Mouse (Mus musculus) heart, embryonic 11.5 days (tissue): Measurements from ENCODE around the gene Defb28. TPM values are rescaled to one million over a fixed set of nuclear protein-coding genes. Genes with fewer than 3 reads are reported as not detected.

Experiments used
- ATAC-seq: fragments of 200-750 bp; cut with Nextera tagmentation; replicated peaks from 2 replicates; pipeline ENCODE4 v1.8.0; 2017; ENCODE audit warnings: moderate library complexity; ENCODE audit not compliant: insufficient number of reproducible peaks, low FRiP score, low TSS enrichment
- H3K27ac ChIP-seq: fragments of 300-500 bp; sonication (generic); 2 replicates; pipeline ENCODE4 v1.5.1; 2014; ENCODE audit warnings: mild to moderate bottlenecking, low read depth, low read length
- H3K27me3 ChIP-seq: fragments of 300-500 bp; sonication (generic); 2 replicates; pipeline ENCODE4 v1.6.1; 2014; ENCODE audit warnings: mild to moderate bottlenecking, low read length, mixed read lengths; ENCODE audit not compliant: control insufficient read depth, insufficient read depth
- H3K36me3 ChIP-seq: fragments of 300-500 bp; sonication (generic); 2 replicates; pipeline ENCODE4 v1.6.1; 2014; ENCODE audit warnings: mild to moderate bottlenecking, low read length, moderate library complexity, mixed read lengths; ENCODE audit not compliant: control insufficient read depth, insufficient read depth
- H3K4me1 ChIP-seq: fragments of 300-500 bp; sonication (generic); 2 replicates; pipeline ENCODE4 v1.6.1; 2014; ENCODE audit warnings: low read length; ENCODE audit not compliant: control insufficient read depth, insufficient read depth
- H3K4me2 ChIP-seq: fragments of 300-500 bp; sonication (generic); 2 replicates; pipeline ENCODE4 v1.6.1; 2014; ENCODE audit warnings: mild to moderate bottlenecking, moderate library complexity
- H3K4me3 ChIP-seq: fragments of 300-500 bp; sonication (generic); 2 replicates; pipeline ENCODE4 v1.5.1; 2014; ENCODE audit warnings: low read depth, low read length
- H3K9ac ChIP-seq: fragments of 300-500 bp; sonication (generic); 2 replicates; pipeline ENCODE4 v1.6.1; 2014; ENCODE audit warnings: mild to moderate bottlenecking, low read depth, low read length, moderate library complexity
- H3K9me3 ChIP-seq: fragments of 300-500 bp; sonication (generic); replicated peaks from 2 replicates; pipeline ENCODE4 v1.6.1; 2016; ENCODE audit warnings: low read length; ENCODE audit not compliant: control insufficient read depth
- WGBS: fragments of 180-500 bp; shearing (Covaris S2); extraction: QIAGEN DNeasy Blood & Tissue Kit; methylation state at CpG from one replicate; pipeline ENCODE4 v1.1.7; 2014; ENCODE audit not compliant: insufficient replicate concordance; 5-methylcytosine and 5-hydroxymethylcytosine counted together
- polyA plus RNA-seq: library from polyadenylated mRNA; unstranded; fragments of >200 nt; fragmentation: Nextera tagmentation; extraction: Ambion mirVana; gene quantifications from 2 replicates; pipeline ENCODE4 v1.2.1, GENCODE M21; 2014

Gene Defb28
- polyA plus RNA-seq, 1 experiment from 2014 or later = not detected

- Histone ChIP-seq H3K9me3 (no peaks in the 10 kb centered on the region), H3K36me3 (no peaks in the 10 kb centered on the region), H3K4me3 (no peak overlapping the region), H3K27ac (no peak overlapping the region), H3K27me3 (no peaks in the 10 kb centered on the region), H3K4me2 (no peak overlapping the region), H3K9ac (no peak overlapping the region), H3K4me1 (no peaks in the 10 kb centered on the region)
- no peak for ATAC-seq
- WGBS = 75% methylated on average over 6 of the region's 6 CpGs
Measured at GRCm38 (mm10) chr2:152498020-152498419, 20.0 kb upstream of the Defb28 start.

- no peak overlapping the region for H3K9ac ChIP-seq
- H3K27ac ChIP-seq = no peak overlapping the region
- H3K36me3 ChIP-seq = no peaks in the 10 kb centered on the region
- 51% methylated on average over 7 of the region's 7 CpGs for WGBS
- no peaks in the 10 kb centered on the region for H3K27me3 ChIP-seq
- no peak for ATAC-seq
- H3K4me2 ChIP-seq = no peak overlapping the region
- no peaks in the 10 kb centered on the region for H3K4me1 ChIP-seq
- no peaks in the 10 kb centered on the region for H3K9me3 ChIP-seq
- no peak overlapping the region for H3K4me3 ChIP-seq
Measured at GRCm38 (mm10) chr2:152500204-152500862, 17.7 kb upstream of the Defb28 start.

- Histone ChIP-seq H3K9me3 (no peaks in the 10 kb centered on the region), H3K4me2 (no peak overlapping the region), H3K9ac (no peak overlapping the region), H3K36me3 (no peaks in the 10 kb centered on the region), H3K4me1 (no peaks in the 10 kb centered on the region), H3K4me3 (no peak overlapping the region), H3K27me3 (no peaks in the 10 kb centered on the region), H3K27ac (no peak overlapping the region)
- 72% methylated on average over 6 of the region's 6 CpGs for WGBS
- ATAC-seq = no peak
Measured at GRCm38 (mm10) chr2:152500863-152501229, 17.2 kb upstream of the Defb28 start.

- Histone ChIP-seq H3K36me3 (no peaks in the 10 kb centered on the region), H3K9ac (no peak overlapping the region), H3K27me3 (no peaks in the 10 kb centered on the region), H3K27ac (no peak overlapping the region), H3K9me3 (no peaks in the 10 kb centered on the region), H3K4me2 (no peak overlapping the region), H3K4me1 (no peaks in the 10 kb centered on the region), H3K4me3 (no peak overlapping the region)
- 79% methylated on average over 2 of the region's 2 CpGs for WGBS
- no peak for ATAC-seq
Measured at GRCm38 (mm10) chr2:152503950-152504349, 14.1 kb upstream of the Defb28 start.

- ATAC-seq = no peak
- Histone ChIP-seq H3K4me2 (no peak within 1 kb of the TSS), H3K27me3 (no peaks in the 10 kb centered on the region), H3K27ac (no peak within 1 kb of the TSS), H3K9ac (no peak within 1 kb of the TSS), H3K4me3 (no peak within 1 kb of the TSS), H3K36me3 (no peaks in the 10 kb centered on the region), H3K9me3 (no peaks in the 10 kb centered on the region), H3K4me1 (no peaks in the 10 kb centered on the region)
- 90% methylated on average over 1 of the region's 1 CpGs for WGBS
Measured at GRCm38 (mm10) chr2:152511592-152511991, 6.5 kb upstream of the Defb28 start, which contains the start of gene Defb26. TSS of gene Defb26 (minus strand) at chr2:152511692.

- H3K27me3 ChIP-seq = no peaks in the 10 kb centered on the region
- no peaks in the 10 kb centered on the region for H3K4me1 ChIP-seq
- no peak overlapping the region for H3K4me2 ChIP-seq
- no peak for ATAC-seq
- H3K9me3 ChIP-seq = no peaks in the 10 kb centered on the region
- no peak overlapping the region for H3K27ac ChIP-seq
- no peak overlapping the region for H3K4me3 ChIP-seq
- WGBS = 75% methylated on average over 4 of the region's 4 CpGs
- no peak overlapping the region for H3K9ac ChIP-seq
- H3K36me3 ChIP-seq = no peaks in the 10 kb centered on the region
Measured at GRCm38 (mm10) chr2:152516084-152516483, 2.0 kb upstream of the Defb28 start.

GRCm38 (mm10) chr2:152539944-152540710 lies 22.1 kb downstream of the Defb28 start, which contains the start of gene Defb29:
TSS of gene Defb29 (minus strand) at chr2:152540098.
- no peak within 1 kb of the TSS for H3K27ac ChIP-seq
- H3K27me3 ChIP-seq = no peaks in the 10 kb centered on the region
- 53% methylated on average over 13 of the region's 13 CpGs for WGBS
- H3K9ac ChIP-seq = no peak within 1 kb of the TSS
- no peak for ATAC-seq
- no peaks in the 10 kb centered on the region for H3K9me3 ChIP-seq
- no peak within 1 kb of the TSS for H3K4me3 ChIP-seq
- H3K4me2 ChIP-seq = no peak within 1 kb of the TSS
- H3K4me1 ChIP-seq = no peaks in the 10 kb centered on the region
- H3K36me3 ChIP-seq = no peaks in the 10 kb centered on the region

GRCm38 (mm10) chr2:152541979-152542378 lies 23.9 kb downstream of the Defb28 start:
- Histone ChIP-seq H3K9ac (no peak overlapping the region), H3K4me2 (no peak overlapping the region), H3K4me1 (no peaks in the 10 kb centered on the region), H3K27ac (no peak overlapping the region), H3K9me3 (no peaks in the 10 kb centered on the region), H3K27me3 (no peaks in the 10 kb centered on the region), H3K4me3 (no peak overlapping the region), H3K36me3 (no peaks in the 10 kb centered on the region)
- no peak for ATAC-seq
- 77% methylated on average over 9 of the region's 9 CpGs for WGBS
